Mouse (Mus musculus) cerebellum, postnatal 25 days (tissue): ENCODE results near the gene Noa1.

ENCODE experiments used
- DNase-seq, 2 experiments: peaks; one replicate each; pipeline ENCODE4 v3.0.0; 2021; ENCODE audit warnings: mixed read lengths in 2 of 2

Gene Noa1

GRCm38 (mm10) chr5:77289686-77290085 lies 20.2 kb downstream of the Noa1 start:
- no peak for DNase-seq

GRCm38 (mm10) chr5:77287901-77288300 lies 22.0 kb downstream of the Noa1 start:
- DNase-seq = no peak

- DNase-seq = no peak
Measured at GRCm38 (mm10) chr5:77286904-77287303, 23.0 kb downstream of the Noa1 start.

GRCm38 (mm10) chr5:77285685-77286084 lies 24.2 kb downstream of the Noa1 start:
- no peak for DNase-seq

- DNase-seq = peak; percentile 44 to 50
Measured at GRCm38 (mm10) chr5:77282242-77282641, 27.6 kb downstream of the Noa1 start.

GRCm38 (mm10) chr5:77281518-77282174 lies 28.2 kb downstream of the Noa1 start:
- DNase-seq = peak in 1 of 2 experiments; percentile 11

GRCm38 (mm10) chr5:77277204-77277603 lies 32.7 kb downstream of the Noa1 start:
- DNase-seq = no peak

GRCm38 (mm10) chr5:77275950-77276349 lies 33.9 kb downstream of the Noa1 start:
- peak in 1 of 2 experiments; percentile 47 for DNase-seq

- DNase-seq = no peak
Measured at GRCm38 (mm10) chr5:77273151-77273550, 36.7 kb downstream of the Noa1 start.

GRCm38 (mm10) chr5:77269399-77269798 lies 40.5 kb downstream of the Noa1 start:
- DNase-seq = no peak

GRCm38 (mm10) chr5:77267957-77268624 lies 41.8 kb downstream of the Noa1 start:
- DNase-seq = no peak

GRCm38 (mm10) chr5:77267441-77267840 lies 42.4 kb downstream of the Noa1 start:
- DNase-seq = no peak

GRCm38 (mm10) chr5:77266886-77267401 lies 42.9 kb downstream of the Noa1 start:
- no peak for DNase-seq

- peak; percentile 36 to 44 for DNase-seq
Measured at GRCm38 (mm10) chr5:77266066-77266885, 43.6 kb downstream of the Noa1 start.

- DNase-seq = peak in 1 of 2 experiments; percentile 58
Measured at GRCm38 (mm10) chr5:77265671-77266065, 44.2 kb downstream of the Noa1 start.

GRCm38 (mm10) chr5:77265081-77265670 lies 44.7 kb downstream of the Noa1 start, which contains the start of gene Rest:
TSS of gene Rest (plus strand) at chr5:77265491.
- peak; percentile 56 to 78 for DNase-seq

GRCm38 (mm10) chr5:77262105-77262504 lies 47.8 kb downstream of the Noa1 start:
- no peak for DNase-seq

GRCm38 (mm10) chr5:77261137-77261536 lies 48.7 kb downstream of the Noa1 start:
- no peak for DNase-seq

- DNase-seq = no peak
Measured at GRCm38 (mm10) chr5:77260141-77260540, 49.7 kb downstream of the Noa1 start.

GRCm38 (mm10) chr5:77259315-77259714 lies 50.6 kb downstream of the Noa1 start:
- DNase-seq = no peak

GRCm38 (mm10) chr5:77257603-77258002 lies 52.3 kb downstream of the Noa1 start:
- no peak for DNase-seq

- no peak for DNase-seq
Measured at GRCm38 (mm10) chr5:77254402-77254801, 55.5 kb downstream of the Noa1 start.

- DNase-seq = no peak
Measured at GRCm38 (mm10) chr5:77253154-77253553, 56.7 kb downstream of the Noa1 start.
